Comparison of ENCODE assay signal across 23 mouse cellular contexts in the genomic region with DNA sequence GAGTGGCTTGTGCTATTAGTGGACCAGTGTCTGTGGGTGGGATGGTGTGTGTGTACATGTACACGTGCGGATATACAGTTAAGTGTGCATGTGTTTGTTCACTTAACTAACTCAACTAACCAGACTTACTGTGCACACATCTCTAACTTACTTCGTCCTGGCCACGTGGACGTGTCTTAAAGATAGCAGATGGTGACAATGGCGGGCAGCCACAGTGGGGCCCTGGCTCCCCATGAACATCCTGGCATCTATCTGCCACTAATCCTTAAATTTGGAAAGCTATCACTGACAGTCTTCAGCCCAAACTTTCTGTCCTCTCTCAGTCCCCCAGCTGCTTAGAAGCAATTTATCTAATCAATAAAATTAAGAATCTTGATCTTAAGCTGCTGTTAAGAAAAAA.
DNase-seq lines count a peak whose midpoint lies in the region; ATAC-seq and TF ChIP-seq lines count a peak whose summit lies in the region.
"Had no signal": no experiment of that assay in that cellular context is flagged by ENCODE, and none has a peak within 500 bp of the region (broad histone marks: within the 10 kb centered on the region; RNA-seq: fewer than 3 reads in every experiment).

No protein-coding gene starts in this region.

- TF ChIP-seq CTCF in heart, adult 2 months (IDR thresholded peaks at IDR 0.05): no peak
- no peak for TF ChIP-seq CTCF in brain, embryonic 14.5 days (IDR thresholded peaks at IDR 0.05; ENCODE audit: borderline replicate concordance, extremely low read depth, insufficient read depth, insufficient read length)

- H3K9ac ChIP-seq in heart, adult 2 months (ENCODE audit: low read depth, low read length): no peak overlapping the region
- H3K9ac ChIP-seq: embryonic facial prominence, embryonic 15.5 days; heart, embryonic 15.5 days; limb, embryonic 13.5 days; liver, embryonic 12.5 days had no signal

- no peak for TF ChIP-seq EP300 in heart, adult 2 months (IDR thresholded peaks at IDR 0.05; ENCODE audit: insufficient read depth, low read depth, low read length)

- H3K9me3 ChIP-seq in heart, embryonic 10.5 days: no peaks in the 10 kb centered on the region
- H3K9me3 ChIP-seq: embryonic facial prominence, embryonic 15.5 days; heart, embryonic 15.5 days; limb, embryonic 13.5 days; liver, embryonic 12.5 days; midbrain, embryonic 10.5 days had no signal

- H3K79me2 ChIP-seq in heart, adult 2 months (replicated peaks; ENCODE audit: control insufficient read depth, insufficient read depth, low read length): no peaks in the 10 kb centered on the region

- intact Hi-C loops in heart, adult 2 months (cut with DNase I): loop anchor here (10.0 kb wide), 1 partner anchor 306 kb away; no protein-coding TSS in a partner anchor

- peak; percentile 8 for DNase-seq in cerebellum, adult 8-10 months
- DNase-seq in heart, embryonic 10.5 days (ENCODE audit: low spot score): peak; percentile 10
- no peak for DNase-seq in heart, adult 2 months
- peak; percentile 58 for DNase-seq in brain, embryonic 14.5 days (ENCODE audit: low read depth)
- peak; percentile 66 to 85 for DNase-seq in cerebellum, postnatal 14 days
- DNase-seq in thymus, adult 18-20 months: no peak
- DNase-seq: adrenal gland, postnatal 25 days; gastrocnemius, postnatal 25 days; heart, postnatal 4 days; kidney, postnatal 25 days; layer of hippocampus, postnatal 36 days; lung, adult 18-20 months; lung, postnatal 10 days; thymus, adult 2 months had no signal

- H3K36me3 ChIP-seq in heart, embryonic 10.5 days: no peaks in the 10 kb centered on the region
- H3K36me3 ChIP-seq in heart, adult 2 months (ENCODE audit: control insufficient read depth, insufficient read depth, low read length): no peaks in the 10 kb centered on the region
- H3K36me3 ChIP-seq: embryonic facial prominence, embryonic 15.5 days; heart, embryonic 15.5 days; limb, embryonic 13.5 days; liver, embryonic 12.5 days; midbrain, embryonic 10.5 days had no signal

- H3K27me3 ChIP-seq in heart, embryonic 10.5 days (ENCODE audit: insufficient read depth, poor library complexity, severe bottlenecking): no peaks in the 10 kb centered on the region
- H3K27me3 ChIP-seq in heart, adult 2 months (ENCODE audit: control insufficient read depth, insufficient read depth, low read length): no peaks in the 10 kb centered on the region
- H3K27me3 ChIP-seq: embryonic facial prominence, embryonic 15.5 days had no signal

- no peak for TF ChIP-seq POLR2A in heart, adult 2 months (IDR thresholded peaks at IDR 0.05; ENCODE audit: insufficient read depth, low read depth, low read length)
- no peak for TF ChIP-seq POLR2A in brain, embryonic 14.5 days (IDR thresholded peaks at IDR 0.05; ENCODE audit: borderline replicate concordance, extremely low read depth, insufficient read depth, insufficient read length, poor library complexity, severe bottlenecking)

- H3K4me1 ChIP-seq in heart, embryonic 10.5 days: peaks cover 6% of the 10 kb centered on the region
- no peaks in the 10 kb centered on the region for H3K4me1 ChIP-seq in heart, adult 2 months (ENCODE audit: control insufficient read depth, insufficient read depth, low read length)
- H3K4me1 ChIP-seq: embryonic facial prominence, embryonic 15.5 days; liver, embryonic 12.5 days had no signal

- no peak overlapping the region for H3K27ac ChIP-seq in heart, embryonic 10.5 days
- no peak overlapping the region for H3K27ac ChIP-seq in heart, adult 2 months
- H3K27ac ChIP-seq: embryonic facial prominence, embryonic 15.5 days; heart, embryonic 15.5 days; limb, embryonic 13.5 days; liver, embryonic 12.5 days; midbrain, embryonic 10.5 days had no signal

- no peak for ATAC-seq in cerebellum, adult (ENCODE audit: insufficient number of reproducible peaks, low FRiP score, low TSS enrichment)
- ATAC-seq: CD4-positive, CD25-positive, alpha-beta regulatory T cell, adult 4 months; intestine, postnatal 0 days; liver, embryonic 12.5 days had no signal

- H3K4me3 ChIP-seq in heart, embryonic 10.5 days: no peak overlapping the region
- no peak overlapping the region for H3K4me3 ChIP-seq in heart, adult 2 months
- H3K4me3 ChIP-seq: embryonic facial prominence, embryonic 15.5 days; heart, embryonic 15.5 days; layer of hippocampus, adult 2 months; limb, embryonic 13.5 days; liver, embryonic 12.5 days; midbrain, embryonic 10.5 days had no signal

- WGBS in heart, embryonic 10.5 days: 81% methylated on average over 6 of the region's 6 CpGs
- 73% methylated on average over 6 of the region's 6 CpGs for WGBS in heart, adult 2 months

Comparison
In these comparisons a context has a peak if more than half of its experiments do, and no peak if none do; other contexts are left out.
1. DNase-seq: peak in cerebellum, adult 8-10 months (single experiment), heart, embryonic 10.5 days (single experiment), brain, embryonic 14.5 days (single experiment) and cerebellum, postnatal 14 days (2 of 2); none in heart, adult 2 months (0 of 2) and thymus, adult 18-20 months (0 of 2).